Mouse (Mus musculus) kidney, adult 2 months (tissue): ENCODE measurements around the gene Zfp523. TPM values are rescaled to one million over a fixed set of nuclear protein-coding genes. Genes with fewer than 3 reads are reported as not detected.
A peak's percentile ranks its signal among the peaks of the same experiment; 100 is the strongest.

Experiments used
- DNase-seq: peaks from one replicate; pipeline ENCODE4 v3.0.0; 2021
- H3K27ac ChIP-seq: fragments of 200-500 bp; 2 replicates; pipeline ENCODE4 v1.5.1; 2012; ENCODE audit warnings: low read depth, low read length, control low read depth, inconsistent platforms; ENCODE audit not compliant: insufficient read depth
- H3K27me3 ChIP-seq: fragments of 200-500 bp; replicated peaks from 2 replicates; pipeline ENCODE4 v1.6.1; 2012; ENCODE audit warnings: mild to moderate bottlenecking, moderate library complexity, low read length, inconsistent platforms; ENCODE audit not compliant: control insufficient read depth, insufficient read depth
- H3K36me3 ChIP-seq: fragments of 200-500 bp; 2 replicates; pipeline ENCODE4 v1.6.1; 2012; ENCODE audit warnings: mild to moderate bottlenecking, moderate library complexity, low read length, inconsistent platforms; ENCODE audit not compliant: control insufficient read depth, insufficient read depth
- H3K4me1 ChIP-seq: fragments of 200-500 bp; 2 replicates; pipeline ENCODE4 v1.6.1; 2011; ENCODE audit warnings: low read length; ENCODE audit not compliant: control insufficient read depth, insufficient read depth
- H3K4me3 ChIP-seq: fragments of 200-500 bp; 2 replicates; pipeline ENCODE4 v1.5.1; 2011; ENCODE audit warnings: mild to moderate bottlenecking, low read depth, low read length, control low read depth; ENCODE audit not compliant: insufficient read depth
- CTCF ChIP-seq: fragments of 200-500 bp; conservative IDR thresholded peaks from 2 replicates; pipeline ENCODE4 v1.5.1; 2011; ENCODE audit warnings: low read depth, mild to moderate bottlenecking, control low read depth, low read length, moderate library complexity, mixed read lengths; ENCODE audit not compliant: insufficient read depth, insufficient read length
- POLR2A ChIP-seq: fragments of 200-500 bp; IDR thresholded peaks from one replicate; pipeline ENCODE4 v1.6.1; 2011; ENCODE audit warnings: low read depth, low read length, control low read depth
- WGBS: fragments of 180-500 bp; shearing (Covaris S2); methylation state at CpG from one replicate; pipeline ENCODE4 v1.1.7; 2018; 5-methylcytosine and 5-hydroxymethylcytosine counted together
- polyA plus RNA-seq: library from polyadenylated mRNA; depleted of rRNA; stranded (reverse); fragments of >200 nt; gene quantifications from 2 replicates; pipeline ENCODE4 v1.2.3, GENCODE M21; 2012

Zfp523 gene
- polyA plus RNA-seq, 1 experiment, result 54.1 TPM

DNA sequence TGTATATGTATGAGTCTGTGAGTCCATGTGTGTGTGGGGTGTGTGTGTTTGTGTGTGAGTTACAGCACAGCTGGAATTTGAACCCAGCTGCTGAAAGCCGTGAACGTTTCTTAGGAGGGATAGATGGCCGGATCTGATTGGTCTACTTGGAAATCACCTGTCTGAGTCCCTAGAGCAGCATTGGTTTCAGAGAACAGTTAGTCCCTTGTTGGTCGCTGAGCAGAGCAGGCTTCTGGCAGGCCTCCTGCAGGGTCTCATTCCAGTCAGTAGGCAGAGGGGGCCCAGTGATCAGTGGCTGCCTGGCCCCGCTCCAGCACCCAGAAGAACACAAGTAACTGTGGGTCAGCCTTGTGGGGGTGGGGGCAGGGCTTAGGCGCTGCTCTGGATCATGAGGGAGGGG is 67.8 kb downstream of the Zfp523 start:
- no peak overlapping the region for H3K27ac ChIP-seq
- H3K27me3 ChIP-seq, result no peaks in the 10 kb centered on the region
- 53% methylated on average over 6 of the region's 6 CpGs for WGBS
- DNase-seq, result no peak
- H3K4me3 ChIP-seq, result no peak overlapping the region
- H3K36me3 ChIP-seq, result no peaks in the 10 kb centered on the region
- no peak for TF ChIP-seq POLR2A
- no peak for TF ChIP-seq CTCF
- peaks cover 6% of the 10 kb centered on the region; the same call in 1 of the 2 replicates for H3K4me1 ChIP-seq

- TF ChIP-seq CTCF (no peak), POLR2A (no peak)
- WGBS, result 79% methylated on average over 11 of the region's 11 CpGs
- DNase-seq, result no peak
- Histone ChIP-seq H3K27me3 (no peaks in the 10 kb centered on the region), H3K4me1 (peaks cover 6% of the 10 kb centered on the region; the same call in 1 of the 2 replicates), H3K36me3 (no peaks in the 10 kb centered on the region), H3K4me3 (no peak overlapping the region), H3K27ac (no peak overlapping the region)
Observed at GRCm38 (mm10) chr17:28246640-28247039, 69.7 kb downstream of the Zfp523 start.

- no peak overlapping the region for H3K27ac ChIP-seq
- WGBS, result 30% methylated on average over 6 of the region's 6 CpGs
Observed at GRCm38 (mm10) chr17:28247613-28248012, 70.7 kb downstream of the Zfp523 start.

GRCm38 (mm10) chr17:28249062-28249461 is 72.1 kb downstream of the Zfp523 start:
- Histone ChIP-seq H3K27me3 (no peaks in the 10 kb centered on the region), H3K36me3 (no peaks in the 10 kb centered on the region), H3K4me3 (no peak overlapping the region), H3K4me1 (peaks cover 6% of the 10 kb centered on the region; the same call in 1 of the 2 replicates), H3K27ac (no peak overlapping the region)
- no peak for DNase-seq
- TF ChIP-seq POLR2A (no peak), CTCF (no peak)
- 80% methylated on average over 12 of the region's 12 CpGs for WGBS

More at GRCm38 (mm10) chr17:28247613-28248012, 70.7 kb downstream of the Zfp523 start:
- TF ChIP-seq CTCF, result no peak
- TF ChIP-seq POLR2A, result no peak
- Histone ChIP-seq H3K27me3 (no peaks in the 10 kb centered on the region), H3K36me3 (no peaks in the 10 kb centered on the region), H3K4me1 (peaks cover 6% of the 10 kb centered on the region; the same call in 1 of the 2 replicates), H3K4me3 (no peak overlapping the region)
- DNase-seq, result peak; percentile 54

GRCm38 (mm10) chr17:28251579-28252280 is 74.8 kb downstream of the Zfp523 start:
- Histone ChIP-seq H3K27ac (no peak overlapping the region), H3K36me3 (no peaks in the 10 kb centered on the region), H3K27me3 (no peaks in the 10 kb centered on the region), H3K4me3 (no peak overlapping the region), H3K4me1 (peaks cover 10% of the 10 kb centered on the region; the same call in 1 of the 2 replicates)
- no peak for DNase-seq
- 74% methylated on average over 12 of the region's 12 CpGs for WGBS
- TF ChIP-seq POLR2A (no peak), CTCF (no peak)

DNA sequence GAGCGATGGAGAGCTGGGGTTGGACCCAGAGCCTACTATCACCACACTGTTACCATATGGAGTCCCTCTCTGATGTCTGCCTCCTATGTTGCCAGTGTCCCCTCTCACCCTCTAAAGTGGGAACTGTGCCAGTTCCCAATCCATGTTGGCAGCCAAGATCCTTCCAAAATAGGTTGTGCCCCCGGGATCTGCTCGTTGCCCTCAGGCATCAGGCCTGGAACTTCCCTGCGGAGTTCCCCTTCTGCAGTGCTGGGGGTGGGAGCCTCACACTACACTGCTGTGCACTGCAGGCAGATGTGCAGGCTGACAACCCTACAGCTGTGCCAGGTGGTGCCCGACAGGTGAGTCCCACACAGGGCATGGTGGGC is 75.3 kb downstream of the Zfp523 start:
- Histone ChIP-seq H3K36me3 (no peaks in the 10 kb centered on the region), H3K27ac (no peak overlapping the region), H3K4me3 (no peak overlapping the region), H3K4me1 (peaks cover 11% of the 10 kb centered on the region; the same call in 1 of the 2 replicates), H3K27me3 (no peaks in the 10 kb centered on the region)
- WGBS, result 57% methylated on average over 5 of the region's 5 CpGs
- TF ChIP-seq CTCF, result no peak
- no peak for TF ChIP-seq POLR2A
- DNase-seq, result no peak

DNA sequence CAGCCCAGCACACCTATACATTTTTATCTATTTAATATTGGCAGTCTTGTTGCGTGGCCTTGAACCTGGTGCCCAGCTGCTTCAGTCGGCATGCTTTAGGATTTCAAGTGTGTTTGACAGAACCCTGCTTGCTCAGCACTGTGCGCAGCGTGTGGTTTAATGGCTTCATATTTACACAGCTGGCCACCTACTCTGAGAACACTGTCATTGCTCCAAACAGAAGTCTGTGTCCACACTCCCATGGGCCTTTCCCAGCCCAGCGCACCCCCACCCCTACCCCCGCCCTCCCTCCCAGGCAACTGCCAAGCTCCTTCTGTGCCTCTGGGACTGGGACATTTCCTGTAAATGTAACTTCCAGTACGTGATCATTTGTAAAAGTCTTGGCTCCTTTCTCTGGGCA is 76.3 kb downstream of the Zfp523 start:
- H3K27ac ChIP-seq, result no peak overlapping the region
- H3K4me1 ChIP-seq, result 0 out of 2 replicates have a peak, but pooled peaks cover 6% of the 10 kb centered on the region
- H3K4me3 ChIP-seq, result no peak overlapping the region
- peak; percentile 44 for DNase-seq
- TF ChIP-seq CTCF (no peak), POLR2A (no peak)
- H3K27me3 ChIP-seq, result no peaks in the 10 kb centered on the region
- H3K36me3 ChIP-seq, result no peaks in the 10 kb centered on the region
- 69% methylated on average over 7 of the region's 7 CpGs for WGBS
